Mouse (Mus musculus): ENCODE data around the gene Bag3. TPM values are rescaled to one million over a fixed set of nuclear protein-coding genes. Genes with fewer than 3 reads are reported as not detected.
"Not testable (repeated sequence)": the region's sequence is repeated elsewhere in the genome, so short reads cannot be mapped to it uniquely, and the experiment has no call there.

Gene Bag3
- polyA plus RNA-seq, 2 experiments from 2014 or later = 5.8 to 13.0 TPM

DNA sequence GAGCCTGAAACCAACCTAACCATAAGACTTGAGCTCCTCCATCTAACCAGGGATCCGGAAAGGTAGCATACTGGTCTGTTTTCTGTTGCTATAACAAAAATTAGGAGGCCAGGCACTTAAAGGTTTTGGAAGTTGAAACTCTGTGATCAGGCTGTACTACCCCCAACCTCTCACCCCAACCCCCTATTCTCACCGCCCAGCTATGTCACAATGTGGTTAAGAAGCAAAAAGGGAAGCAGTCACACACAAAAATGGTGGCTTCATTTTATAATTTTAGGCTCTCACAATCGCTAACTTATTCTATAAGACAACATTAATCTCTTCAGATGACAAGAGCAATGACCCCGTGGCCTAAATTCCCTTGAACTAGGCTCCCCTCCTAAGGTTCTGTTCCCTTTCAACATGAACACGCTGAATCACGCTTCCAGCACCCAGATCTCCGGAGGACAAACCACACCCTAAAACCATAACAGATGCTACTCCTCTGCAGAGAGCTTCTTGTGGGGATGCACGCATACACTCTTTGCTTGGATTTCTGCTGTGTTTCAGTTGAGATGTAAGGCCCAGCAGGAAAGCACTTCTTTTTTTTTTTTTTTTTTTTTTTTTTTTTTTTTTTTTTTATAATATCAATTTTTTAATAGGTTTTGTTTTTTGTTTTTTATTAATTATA is 46.7 kb downstream of the Bag3 start:
- no peak for ATAC-seq

- not testable (repeated sequence) for ATAC-seq
Observed at GRCm38 (mm10) chr7:128570657-128571056, 47.2 kb downstream of the Bag3 start.

GRCm38 (mm10) chr7:128572030-128572429 is 48.6 kb downstream of the Bag3 start:
- ATAC-seq = no peak

DNA sequence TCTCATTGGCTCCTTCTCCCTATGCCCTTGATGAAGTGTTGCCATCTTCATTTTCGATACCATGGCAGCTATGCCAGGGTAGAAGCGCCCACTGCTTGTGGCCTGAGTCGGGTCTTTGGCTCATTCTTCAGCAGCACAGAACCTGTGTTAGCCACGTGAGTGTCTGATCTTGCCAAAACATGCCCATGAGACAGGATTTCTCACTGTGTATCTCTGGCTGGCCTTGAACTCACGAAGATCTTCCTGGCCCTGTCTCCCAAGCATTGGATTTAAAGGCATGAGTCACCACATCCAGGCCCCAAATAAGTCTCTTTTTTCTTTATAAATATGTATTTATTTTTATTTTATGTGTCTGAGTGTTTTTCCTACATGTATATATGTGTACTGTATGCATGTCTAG is 51.8 kb downstream of the Bag3 start:
- no peak for ATAC-seq

GRCm38 (mm10) chr7:128575794-128576193 is 52.4 kb downstream of the Bag3 start:
- no peak for ATAC-seq

DNA sequence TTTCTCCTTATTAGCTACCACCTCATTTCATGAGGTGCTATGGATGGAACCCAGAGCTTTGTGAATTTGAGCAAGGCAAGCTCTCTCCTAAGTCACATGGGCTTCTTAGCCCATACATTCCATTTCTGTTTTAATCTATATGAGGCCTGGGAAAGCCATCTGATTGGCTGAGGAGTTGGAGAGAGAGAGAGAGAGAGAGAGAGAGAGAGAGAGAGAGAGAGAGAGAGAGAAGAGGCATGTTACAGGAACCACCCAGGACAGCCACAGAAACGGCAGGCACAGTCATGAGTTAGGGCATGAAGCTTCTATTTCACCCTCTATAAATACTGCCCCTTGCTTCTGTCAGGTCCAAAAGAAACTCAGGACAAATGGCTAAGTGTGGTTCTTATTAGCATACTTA is 54.2 kb downstream of the Bag3 start:
- ATAC-seq = no peak

DNA sequence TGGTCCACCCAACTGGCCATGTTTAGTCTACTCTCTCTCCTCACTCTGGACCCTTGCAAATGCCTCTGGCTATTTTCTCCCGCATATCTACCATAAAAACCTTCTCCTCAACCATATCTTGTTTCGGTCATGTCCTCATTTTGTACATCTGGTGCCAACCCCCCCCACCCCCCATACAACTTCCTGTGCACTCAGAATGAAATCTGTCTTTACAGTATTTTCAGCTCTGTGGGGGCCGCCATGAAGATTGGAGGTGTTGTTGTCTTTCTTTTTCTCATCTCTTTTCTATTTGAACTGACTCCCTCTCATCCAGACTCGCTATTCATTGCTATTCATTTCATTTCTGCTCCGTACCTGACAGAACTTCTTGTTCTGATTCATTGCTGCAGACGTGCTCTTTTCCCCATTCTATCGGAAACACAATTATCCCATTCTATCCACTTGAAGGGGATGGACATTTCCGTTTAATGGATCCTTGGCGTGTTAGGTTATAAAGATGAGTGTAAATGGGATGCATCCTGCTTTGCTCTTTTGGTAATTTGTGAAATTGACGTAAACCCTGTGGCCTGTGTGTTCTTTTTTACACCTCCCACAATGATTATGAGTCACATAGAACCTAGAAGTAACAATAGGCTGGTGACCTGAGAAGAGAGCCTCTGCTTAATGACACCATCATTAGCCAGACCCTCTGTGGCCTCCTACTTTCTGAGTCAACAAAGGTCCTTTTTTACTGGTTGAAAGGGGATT is 55.0 kb downstream of the Bag3 start:
- ATAC-seq = peak; percentile 70

DNA sequence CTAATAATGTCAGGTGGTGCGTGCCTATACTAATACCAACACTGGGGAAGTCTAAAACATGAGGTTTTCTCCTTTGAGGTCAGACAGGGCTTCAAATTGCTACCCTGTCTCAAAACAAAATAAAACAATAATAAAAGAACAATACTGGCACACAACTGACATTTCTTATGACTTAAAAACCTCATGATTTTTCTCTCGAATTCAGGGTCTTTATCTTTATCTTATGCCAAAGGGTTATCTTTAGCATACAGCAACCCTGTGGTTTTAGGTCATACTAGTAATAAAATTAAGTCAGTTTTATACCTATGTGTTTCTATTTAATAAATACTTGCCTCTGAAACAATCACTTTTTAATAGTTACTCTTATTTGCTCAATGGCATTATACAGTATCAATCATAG is 56.0 kb downstream of the Bag3 start:
- no peak for ATAC-seq

GRCm38 (mm10) chr7:128580318-128580717 is 56.9 kb downstream of the Bag3 start:
- ATAC-seq = no peak

GRCm38 (mm10) chr7:128581864-128582484 is 58.6 kb downstream of the Bag3 start:
- ATAC-seq = no peak

DNA sequence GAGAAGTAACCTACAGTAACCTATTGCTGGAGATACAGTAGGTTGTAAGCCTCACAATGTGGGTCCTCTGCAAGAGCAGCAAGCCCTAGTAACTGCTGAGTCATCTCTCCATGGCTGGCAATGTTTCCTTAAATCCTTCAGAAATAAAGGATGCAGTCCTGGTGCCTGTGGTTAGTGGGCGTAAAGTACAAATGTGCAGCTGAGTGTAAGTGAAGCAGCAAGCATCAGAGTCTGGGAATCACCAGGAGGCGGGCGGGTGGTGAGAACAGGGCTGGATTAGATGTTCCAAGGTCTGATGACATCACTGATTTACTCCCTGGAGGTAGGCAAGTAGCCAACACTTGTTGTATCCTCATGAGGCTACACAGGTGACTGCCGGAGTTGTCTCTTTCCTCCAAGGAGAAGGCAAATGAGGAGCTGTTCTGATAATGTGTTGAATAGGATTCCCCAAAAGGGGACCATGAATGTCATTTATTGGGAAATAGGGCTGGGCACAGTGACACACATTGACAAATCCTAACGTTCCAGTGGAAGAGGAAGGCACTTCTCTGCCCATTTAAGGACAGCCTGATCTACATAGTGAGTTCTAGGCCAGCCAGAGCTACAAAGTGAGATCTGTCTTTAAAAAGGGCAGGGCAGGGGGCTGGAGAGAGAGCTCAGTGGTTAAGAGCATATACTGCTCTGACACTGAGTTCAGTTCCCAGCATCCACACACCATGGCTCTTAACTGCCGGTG is 60.0 kb downstream of the Bag3 start:
- no peak for ATAC-seq

DNA sequence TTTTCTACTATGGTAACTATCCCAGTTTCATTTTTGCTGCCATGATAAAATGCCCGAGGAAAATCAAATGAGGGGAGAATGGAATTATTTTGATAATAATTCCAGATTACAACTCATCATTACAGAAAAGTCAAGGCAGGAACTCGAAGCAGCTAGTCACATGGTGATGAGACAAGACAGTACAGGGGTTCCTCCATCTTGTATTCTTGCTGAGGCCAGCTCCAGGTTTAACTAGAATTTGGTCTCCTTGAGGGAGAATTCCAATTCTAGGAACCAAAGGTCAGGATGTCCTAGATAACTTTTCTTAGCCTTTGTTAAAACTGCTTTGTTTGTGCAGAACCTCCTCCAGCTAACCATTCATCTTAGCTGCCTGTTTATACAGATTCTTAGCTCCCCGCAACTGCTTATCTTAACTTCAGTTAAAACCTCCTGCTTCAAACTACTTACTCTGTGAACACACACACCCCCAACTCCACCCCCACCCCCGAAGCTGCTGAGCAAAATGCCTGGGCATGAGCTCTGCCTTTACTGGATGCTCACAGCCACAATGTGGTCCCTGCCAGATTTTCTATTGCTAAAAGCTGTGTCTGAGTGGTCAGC is 64.0 kb downstream of the Bag3 start:
- no peak for ATAC-seq

DNA sequence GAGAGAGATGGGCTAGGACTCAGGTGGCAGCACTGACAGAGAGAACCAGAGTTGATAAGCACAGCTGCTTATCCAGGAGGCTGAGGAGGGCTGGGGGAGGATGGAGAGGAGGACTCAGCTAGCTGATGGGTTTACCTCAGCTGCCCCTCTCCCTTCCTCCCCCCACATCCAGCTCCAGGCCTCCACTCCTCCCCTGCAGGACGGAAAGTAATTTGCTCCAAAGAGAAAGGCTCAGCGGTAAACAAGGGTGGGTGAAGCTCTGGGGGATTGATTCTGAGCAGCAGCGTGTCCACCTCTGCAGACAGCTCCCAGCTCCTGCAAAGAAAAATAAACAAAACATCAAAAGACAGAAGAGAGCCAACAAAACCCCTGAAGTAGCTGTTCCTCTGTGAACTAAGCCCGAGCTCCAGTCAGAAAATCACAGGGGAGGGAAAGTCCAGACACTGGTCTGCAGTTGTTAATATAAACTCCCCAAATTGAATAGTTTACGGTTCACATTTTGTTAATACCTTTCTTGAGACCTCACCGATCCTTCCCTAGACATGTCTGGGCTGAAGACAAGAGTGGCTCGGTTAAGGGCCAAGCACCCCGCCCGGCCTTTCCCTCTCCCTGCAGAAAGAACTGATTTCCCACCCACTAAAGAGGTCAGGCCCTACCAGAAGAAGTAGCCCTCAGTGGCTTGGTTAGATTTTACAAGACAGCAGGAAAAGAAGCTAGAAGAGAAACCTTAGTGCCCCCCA is 68.1 kb downstream of the Bag3 start:
- no peak for ATAC-seq

DNA sequence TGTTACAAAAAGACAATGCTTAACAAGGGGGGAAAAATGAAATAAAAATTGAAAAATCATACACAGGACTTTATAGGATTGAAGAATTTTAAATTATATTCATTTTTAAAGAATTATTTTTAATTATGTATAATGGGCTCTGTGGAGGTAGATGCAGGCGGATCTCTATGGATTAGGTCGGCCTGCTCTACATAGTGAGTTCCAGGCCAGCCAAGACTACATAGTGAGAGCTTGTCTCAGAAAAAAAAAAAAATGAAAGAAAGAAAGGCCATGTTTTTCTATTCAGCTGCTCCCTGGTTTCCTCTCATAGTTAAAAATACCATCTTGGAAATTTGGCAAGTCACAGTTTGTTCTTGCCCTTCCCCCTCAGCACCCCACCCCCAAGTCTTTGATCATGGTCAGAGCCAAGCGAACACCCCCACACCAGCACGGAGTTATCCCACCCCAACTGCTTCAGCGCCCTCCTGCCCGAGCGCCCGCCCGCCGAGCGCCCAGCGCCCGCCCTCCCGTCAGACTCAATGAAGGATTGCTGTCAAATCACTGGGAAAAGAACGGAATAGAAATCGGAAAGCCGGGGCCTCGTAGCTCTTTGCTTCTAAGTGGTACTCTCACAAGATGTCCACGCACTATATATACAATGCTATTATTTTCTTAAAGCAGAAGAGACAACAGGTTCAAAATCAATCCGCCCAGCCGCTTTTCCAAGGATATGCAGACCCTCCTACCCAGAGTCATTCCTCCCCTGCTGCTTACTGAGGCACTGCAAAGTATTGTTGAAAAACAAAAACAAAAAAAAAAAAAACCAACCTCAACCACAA is 68.9 kb downstream of the Bag3 start:
- no peak for ATAC-seq

DNA sequence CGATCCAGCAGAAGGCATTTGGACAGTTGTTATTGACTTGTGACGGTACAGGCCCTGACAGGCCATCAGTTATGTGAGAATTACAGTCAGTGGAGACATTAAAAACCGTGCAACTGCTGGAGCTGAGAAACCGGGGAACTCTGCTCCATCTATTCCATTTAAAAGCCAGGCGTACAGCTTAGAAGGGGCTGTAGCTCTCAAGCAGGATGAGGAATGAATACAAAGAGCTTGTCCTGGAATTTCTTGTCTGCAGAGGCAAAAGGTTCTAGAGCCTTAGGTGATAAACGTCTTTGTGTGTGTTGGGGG is 69.5 kb downstream of the Bag3 start:
- no peak for ATAC-seq

DNA sequence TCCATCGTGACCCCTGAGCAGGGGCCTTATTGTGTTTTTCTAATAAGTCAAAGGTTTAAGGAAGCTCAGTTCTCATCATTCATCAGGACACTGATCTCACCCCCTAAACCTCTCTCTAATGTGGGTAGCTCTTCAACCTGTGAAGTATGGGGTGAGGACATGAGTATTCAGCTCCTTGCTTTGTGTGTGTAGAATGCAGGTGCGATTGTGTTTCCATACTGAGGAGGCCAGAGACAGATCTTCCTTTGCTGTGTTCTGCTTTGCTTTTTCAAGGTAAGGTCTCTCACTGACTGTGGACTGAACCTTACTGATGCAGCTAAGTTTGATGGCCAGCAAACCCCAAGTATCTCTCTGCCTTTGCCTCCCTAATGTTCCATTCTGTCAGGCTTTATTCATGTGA is 72.9 kb downstream of the Bag3 start:
- ATAC-seq = no peak

Other genes with a start within 250 kb of the Bag3 start
- gene BC017158, start 225.4 kb upstream of the Bag3 start, polyA plus RNA-seq (2017; shearing (Covaris generic)) = 10 to 100 TPM in 1 of 2 experiments, 1 to 10 TPM in 1; 7.8 to 10.1 TPM
- 100 to 1,000 TPM; 294 to 357 TPM for gene Rgs10, start 104.9 kb upstream of the Bag3 start, polyA plus RNA-seq (2017; shearing (Covaris generic))
- gene Tial1, start 61.9 kb upstream of the Bag3 start, polyA plus RNA-seq (2017; shearing (Covaris generic)) = 10 to 100 TPM; 22.6 to 37.2 TPM
- 10 to 100 TPM; 46.7 to 50.3 TPM for gene Inpp5f, start 87.7 kb downstream of the Bag3 start, polyA plus RNA-seq (2017; shearing (Covaris generic))
- 10 to 100 TPM; 64.4 to 86.7 TPM for gene Mcmbp, start 216.9 kb downstream of the Bag3 start, polyA plus RNA-seq (2017; shearing (Covaris generic))
- 10 to 100 TPM; 29.9 to 34.2 TPM for gene Sec23ip, start 221.3 kb downstream of the Bag3 start, polyA plus RNA-seq (2017; shearing (Covaris generic))